Comparison of ENCODE assay signal across 11 mouse cellular contexts in the genomic region with DNA sequence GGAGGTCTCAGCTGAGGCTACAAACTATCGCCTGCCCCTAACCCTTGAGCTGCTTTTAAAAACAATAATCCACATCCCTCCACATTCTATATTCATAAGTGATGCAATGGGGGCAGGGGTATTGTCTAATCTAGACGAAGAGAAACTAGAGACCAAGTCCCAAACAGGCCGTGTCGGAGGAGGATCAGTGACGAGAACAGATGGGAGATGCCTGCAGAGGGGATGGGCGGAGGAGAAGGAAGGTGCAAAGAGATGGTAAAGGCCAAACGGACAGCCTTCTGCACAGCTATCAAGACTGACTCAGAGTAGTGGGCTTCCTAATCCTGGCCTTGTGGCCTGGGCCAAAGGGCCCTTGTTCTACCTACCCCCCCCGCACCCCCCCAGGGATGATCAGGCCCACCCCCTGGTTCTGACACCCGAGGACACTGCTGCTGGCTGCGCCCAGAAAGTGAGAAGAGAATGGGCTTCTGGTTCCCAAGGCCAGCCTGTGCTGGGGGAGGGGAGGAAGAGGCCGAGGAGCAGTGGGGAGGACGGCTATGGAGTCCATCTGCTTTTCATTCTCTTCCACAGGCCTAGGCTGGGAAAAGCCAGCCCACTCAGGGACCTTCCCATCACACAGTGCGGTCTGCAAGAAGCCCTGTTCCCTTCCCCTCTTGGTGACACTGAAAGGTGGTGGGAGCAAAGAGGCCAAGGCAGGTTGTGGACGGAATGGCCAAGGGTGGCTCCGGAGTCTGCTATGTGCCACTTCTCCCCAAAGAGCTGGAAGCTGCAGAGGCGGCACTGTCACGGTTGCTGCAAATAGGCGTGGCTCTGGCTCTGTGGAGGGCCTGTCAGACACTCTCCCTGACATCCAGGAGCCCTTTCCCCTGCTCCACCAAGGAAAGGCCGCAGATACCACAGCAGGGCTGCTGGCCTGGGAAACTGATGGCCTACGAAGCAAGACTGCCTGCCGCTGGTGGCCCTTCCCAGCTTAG. TPM values are rescaled to one million over a fixed set of nuclear protein-coding genes. Genes with fewer than 3 reads are reported as not detected.
A peak's percentile ranks its signal among the peaks of the same experiment; 100 is the strongest.
DNase-seq lines count a peak whose midpoint lies in the region; ATAC-seq and TF ChIP-seq lines count a peak whose summit lies in the region.
"Had no signal": no experiment of that assay in that cellular context is flagged by ENCODE, and none has a peak within 500 bp of the region (broad histone marks: within the 10 kb centered on the region; RNA-seq: fewer than 3 reads in every experiment).

No protein-coding gene starts in this region.

- no peaks in the 10 kb centered on the region for H3K27me3 ChIP-seq in megakaryocyte, embryonic 14.5 days (replicated peaks)
- H3K27me3 ChIP-seq in heart, embryonic 16.5 days (ENCODE audit: control insufficient read depth, insufficient read depth, low read length): no peaks in the 10 kb centered on the region
- no peaks in the 10 kb centered on the region for H3K27me3 ChIP-seq in liver, embryonic 12.5 days (replicated peaks)
- H3K27me3 ChIP-seq in testis, adult 2 months (ENCODE audit: control insufficient read depth, insufficient read depth, low read length): no peaks in the 10 kb centered on the region

- no peak for TF ChIP-seq CTCF in testis, adult 2 months (IDR thresholded peaks at IDR 0.05; ENCODE audit: control insufficient read depth, insufficient read depth, insufficient replicate concordance, low read depth, low read length)

- ATAC-seq in cerebellum, adult (ENCODE audit: insufficient number of reproducible peaks, low FRiP score, low TSS enrichment): no peak
- ATAC-seq in megakaryocyte, adult 5-6 weeks (ENCODE audit: poor library complexity, severe bottlenecking): no peak
- ATAC-seq in heart, embryonic 16.5 days (replicated peaks; ENCODE audit: extremely low read depth, insufficient read depth, low FRiP score): no peak
- ATAC-seq in liver, embryonic 12.5 days: no peak

- H3K4me2 ChIP-seq in heart, embryonic 16.5 days (ENCODE audit: low read depth, low read length): peak overlapping the region; percentile 96
- H3K4me2 ChIP-seq in liver, embryonic 12.5 days: peak overlapping the region; percentile 98

- peak overlapping the region; percentile 96 for H3K4me3 ChIP-seq in megakaryocyte, embryonic 14.5 days (replicated peaks)
- peak overlapping the region; percentile 76 for H3K4me3 ChIP-seq in heart, embryonic 16.5 days (ENCODE audit: low read length)
- H3K4me3 ChIP-seq in liver, embryonic 12.5 days: peak overlapping the region; percentile 95; the same call in 1 of the 2 replicates
- peak overlapping the region; percentile 19 for H3K4me3 ChIP-seq in testis, adult 2 months (ENCODE audit: control insufficient read depth, low read depth, low read length)

- peaks cover 63% of the 10 kb centered on the region for H3K36me3 ChIP-seq in megakaryocyte, embryonic 14.5 days (replicated peaks; ENCODE audit: low read length)
- peaks cover 25% of the 10 kb centered on the region for H3K36me3 ChIP-seq in heart, embryonic 16.5 days (ENCODE audit: control insufficient read depth, insufficient read depth)
- H3K36me3 ChIP-seq in liver, embryonic 12.5 days: peaks cover 59% of the 10 kb centered on the region
- peaks cover 6% of the 10 kb centered on the region for H3K36me3 ChIP-seq in testis, adult 2 months (ENCODE audit: control insufficient read depth, insufficient read depth, low read length)

- peak; percentile 59 to 63 for DNase-seq in cerebellum, adult 18-20 months
- no peak for DNase-seq in urinary bladder, postnatal 4 days (ENCODE audit: low spot score in 2 of 2)

- WGBS in heart, embryonic 16.5 days: 52% methylated on average over 21 of the region's 21 CpGs
- 71% methylated on average over 21 of the region's 21 CpGs for whole genome bisulfite sequencing in liver, embryonic 12.5 days (ENCODE audit: insufficient replicate concordance)

- peak overlapping the region; percentile 95 for H3K9ac ChIP-seq in heart, embryonic 16.5 days (ENCODE audit: low read length)
- H3K9ac ChIP-seq in liver, embryonic 12.5 days: peak overlapping the region; percentile 98

- H3K9me3 ChIP-seq in megakaryocyte, embryonic 14.5 days: no peaks in the 10 kb centered on the region
- H3K9me3 ChIP-seq in heart, embryonic 16.5 days (replicated peaks; ENCODE audit: control insufficient read depth, low read length): no peaks in the 10 kb centered on the region
- no peaks in the 10 kb centered on the region for H3K9me3 ChIP-seq in liver, embryonic 12.5 days (replicated peaks)

- H3K4me1 ChIP-seq in megakaryocyte, embryonic 14.5 days: peaks cover 68% of the 10 kb centered on the region
- peaks cover 45% of the 10 kb centered on the region for H3K4me1 ChIP-seq in heart, embryonic 16.5 days (ENCODE audit: control insufficient read depth, insufficient read depth, low read length)
- peaks cover 53% of the 10 kb centered on the region for H3K4me1 ChIP-seq in liver, embryonic 12.5 days
- peaks cover 27% of the 10 kb centered on the region for H3K4me1 ChIP-seq in testis, adult 2 months (ENCODE audit: control insufficient read depth, insufficient read depth, low read length)

- H3K27ac ChIP-seq in heart, embryonic 16.5 days (ENCODE audit: low read length): peak overlapping the region; percentile 63
- peak overlapping the region; percentile 96 for H3K27ac ChIP-seq in liver, embryonic 12.5 days
- H3K27ac ChIP-seq in testis, adult 2 months (ENCODE audit: control insufficient read depth, insufficient read depth, low read depth, low read length): peak overlapping the region; percentile 27; the same call in 1 of the 2 replicates
- H3K27ac ChIP-seq: macrophage had no signal

- TF ChIP-seq POLR2A in testis, adult 2 months (IDR thresholded peaks at IDR 0.05; ENCODE audit: control insufficient read depth, low read depth, low read length): peak; percentile 50; the same call in 1 of the 2 replicates

RNA-seq across cellular contexts. Expression of a gene that starts 2.8 kb away (rescaled TPM):
- 823 and 866 TPM in 2 replicates for polyA plus RNA-seq in megakaryocyte, embryonic 14.5 days (2012; ENCODE audit: insufficient read depth, low replicate concordance)
- 113 and 140 TPM in 2 replicates for total RNA-seq in megakaryocyte, adult 5-6 weeks (2015)
- total RNA-seq in megakaryocyte, adult 5-6 weeks (2017): 322 and 392 TPM in 2 replicates
- polyA plus RNA-seq in heart, embryonic 16.5 days (2015; fragmentation: Nextera tagmentation; extraction: Ambion mirVana): 112 and 128 TPM in 2 replicates
- polyA plus RNA-seq in liver, embryonic 12.5 days (2016; fragmentation: Nextera tagmentation; extraction: Ambion mirVana): 91.2 and 94.4 TPM in 2 replicates
- polyA plus RNA-seq in testis, adult 2 months (2012; rRNA removed): 433 and 509 TPM in 2 replicates

RNA-seq across cellular contexts. Expression of a gene that starts 14.8 kb away (rescaled TPM):
- polyA plus RNA-seq in megakaryocyte, embryonic 14.5 days (2012; ENCODE audit: insufficient read depth, low replicate concordance): 56.9 and 66.7 TPM in 2 replicates
- 16.0 and 18.1 TPM in 2 replicates for total RNA-seq in megakaryocyte, adult 5-6 weeks (2015)
- total RNA-seq in megakaryocyte, adult 5-6 weeks (2017): 14.5 and 16.6 TPM in 2 replicates
- polyA plus RNA-seq in heart, embryonic 16.5 days (2015; fragmentation: Nextera tagmentation; extraction: Ambion mirVana): 1.4 and 1.5 TPM in 2 replicates
- polyA plus RNA-seq in liver, embryonic 12.5 days (2016; fragmentation: Nextera tagmentation; extraction: Ambion mirVana): 0.86 and 1.5 TPM in 2 replicates
- 0.20 and 0.26 TPM in 2 replicates for polyA plus RNA-seq in testis, adult 2 months (2012; rRNA removed)

RNA-seq across cellular contexts. Expression of a gene that starts 23.4 kb away (rescaled TPM):
- not detected in 2 replicates for polyA plus RNA-seq in megakaryocyte, embryonic 14.5 days (2012; ENCODE audit: insufficient read depth, low replicate concordance)
- not detected in 2 replicates for total RNA-seq in megakaryocyte, adult 5-6 weeks (2015)
- total RNA-seq in megakaryocyte, adult 5-6 weeks (2017): not detected in 2 replicates
- polyA plus RNA-seq in heart, embryonic 16.5 days (2015; fragmentation: Nextera tagmentation; extraction: Ambion mirVana): 5.6 and 6.0 TPM in 2 replicates
- polyA plus RNA-seq in liver, embryonic 12.5 days (2016; fragmentation: Nextera tagmentation; extraction: Ambion mirVana): 0.41 and 0.75 TPM in 2 replicates
- polyA plus RNA-seq in testis, adult 2 months (2012; rRNA removed): 34.2 and 41.6 TPM in 2 replicates
- total RNA-seq: common myeloid progenitor, adult 5-6 weeks had no signal
- polyA plus RNA-seq: macrophage had no signal

RNA-seq across cellular contexts. Expression of a gene that starts 29.5 kb away (rescaled TPM):
- not detected in 2 replicates for polyA plus RNA-seq in megakaryocyte, embryonic 14.5 days (2012; ENCODE audit: insufficient read depth, low replicate concordance)
- not detected in 2 replicates for total RNA-seq in megakaryocyte, adult 5-6 weeks (2015)
- total RNA-seq in megakaryocyte, adult 5-6 weeks (2017): 0.48 TPM in 1 of 2 replicates, not detected in the other
- 2.9 and 3.7 TPM in 2 replicates for polyA plus RNA-seq in heart, embryonic 16.5 days (2015; fragmentation: Nextera tagmentation; extraction: Ambion mirVana)
- polyA plus RNA-seq in liver, embryonic 12.5 days (2016; fragmentation: Nextera tagmentation; extraction: Ambion mirVana): 0.80 and 1.7 TPM in 2 replicates
- 9.5 and 10.3 TPM in 2 replicates for polyA plus RNA-seq in testis, adult 2 months (2012; rRNA removed)
- total RNA-seq: common myeloid progenitor, adult 5-6 weeks had no signal
- polyA plus RNA-seq: macrophage had no signal

RNA-seq across cellular contexts. Expression of a gene that starts 38.4 kb away (rescaled TPM):
- not detected in 2 replicates for polyA plus RNA-seq in megakaryocyte, embryonic 14.5 days (2012; ENCODE audit: insufficient read depth, low replicate concordance)
- not detected in 2 replicates for total RNA-seq in megakaryocyte, adult 5-6 weeks (2015)
- total RNA-seq in megakaryocyte, adult 5-6 weeks (2017): not detected in 2 replicates
- 0.09 TPM in 2 replicates for polyA plus RNA-seq in heart, embryonic 16.5 days (2015; fragmentation: Nextera tagmentation; extraction: Ambion mirVana)
- polyA plus RNA-seq in liver, embryonic 12.5 days (2016; fragmentation: Nextera tagmentation; extraction: Ambion mirVana): 0.05 and 0.08 TPM in 2 replicates
- 7.6 and 7.8 TPM in 2 replicates for polyA plus RNA-seq in testis, adult 2 months (2012; rRNA removed)
- polyA plus RNA-seq: C2C12, macrophage had no signal

Comparison
In these comparisons a context has a peak if more than half of its experiments do, and no peak if none do; other contexts are left out.
1. DNase-seq: peak in cerebellum, adult 18-20 months (2 of 2); none in urinary bladder, postnatal 4 days (0 of 2).
2. H3K4me3 ChIP-seq: peak in every context shown above with its lines; median percentile 96 in megakaryocyte, embryonic 14.5 days; 95 in liver, embryonic 12.5 days; 76 in heart, embryonic 16.5 days; 19 in testis, adult 2 months.
3. H3K27ac ChIP-seq: peak in every context shown above with its lines; median percentile 96 in liver, embryonic 12.5 days; 63 in heart, embryonic 16.5 days; 27 in testis, adult 2 months.
4. RNA of a gene that starts 14.8 kb away (polyA plus RNA-seq): 56.9 to 66.7 TPM in megakaryocyte, embryonic 14.5 days; 0.86 to 1.5 TPM in liver, embryonic 12.5 days, 1.4 to 1.5 TPM in heart, embryonic 16.5 days and 0.20 to 0.26 TPM in testis, adult 2 months; every median in the first group is over 10 times any median in the second.